Comparison of ENCODE assay signal across 8 mouse cellular contexts in genomic region chr11:70969271-70969794, GRCm38 (mm10). TPM values are rescaled to one million over a fixed set of nuclear protein-coding genes. Genes with fewer than 3 reads are reported as not detected.
A peak's percentile ranks its signal among the peaks of the same experiment; 100 is the strongest.
DNase-seq lines count a peak whose midpoint lies in the region; ATAC-seq and TF ChIP-seq lines count a peak whose summit lies in the region.

No protein-coding gene starts in this region.

- TF ChIP-seq CTCF in liver, postnatal 0 days (IDR thresholded peaks at IDR 0.05; ENCODE audit: low read depth): no peak

- no peaks in the 10 kb centered on the region for H3K27me3 ChIP-seq in lung, embryonic 15.5 days
- H3K27me3 ChIP-seq in liver, postnatal 0 days (ENCODE audit: insufficient read depth, low read length): no peaks in the 10 kb centered on the region

- H3K4me1 ChIP-seq in lung, embryonic 15.5 days: peaks cover 14% of the 10 kb centered on the region
- H3K4me1 ChIP-seq in liver, postnatal 0 days (ENCODE audit: insufficient read depth): peaks cover 20% of the 10 kb centered on the region

- no peak for DNase-seq in lung, postnatal 10 days
- DNase-seq in embryo, embryonic 10.5 days (ENCODE audit: low spot score): peak; percentile 59
- DNase-seq in liver, postnatal 0 days: no peak
- no peak for DNase-seq in ovary, adult 18-20 months (ENCODE audit: low spot score)
- no peak for DNase-seq in cerebellum, adult 11-12 months
- no peak for DNase-seq in adrenal gland, postnatal 10 days

- ATAC-seq in lung, embryonic 15.5 days (ENCODE audit: borderline replicate concordance, extremely low read depth, low FRiP score, low TSS enrichment): peak; percentile 6; the same call in 1 of the 2 replicates
- peak; percentile 32 for ATAC-seq in granulocyte monocyte progenitor cell, adult 5-6 weeks (replicated peaks; ENCODE audit: poor library complexity, severe bottlenecking)
- ATAC-seq in liver, postnatal 0 days: peak; percentile 4; the same call in 1 of the 2 replicates

- peak overlapping the region; percentile 94 for H3K9ac ChIP-seq in lung, embryonic 15.5 days
- H3K9ac ChIP-seq in liver, postnatal 0 days (replicated peaks): peak overlapping the region; percentile 96

- peak overlapping the region; percentile 80 for H3K27ac ChIP-seq in lung, embryonic 15.5 days
- peak overlapping the region; percentile 91 for H3K27ac ChIP-seq in liver, postnatal 0 days (ENCODE audit: low read depth)

- peak overlapping the region; percentile 66 for H3K4me2 ChIP-seq in lung, embryonic 15.5 days
- peak overlapping the region; percentile 77 for H3K4me2 ChIP-seq in liver, postnatal 0 days (ENCODE audit: low read depth, low read length)

- TF ChIP-seq EP300 in liver, postnatal 0 days (IDR thresholded peaks at IDR 0.05; ENCODE audit: low read depth): no peak

- H3K4me3 ChIP-seq in lung, embryonic 15.5 days: peak overlapping the region; percentile 88
- peak overlapping the region; percentile 94 for H3K4me3 ChIP-seq in liver, postnatal 0 days (ENCODE audit: low read depth, low read length)

- peaks cover 39% of the 10 kb centered on the region for H3K36me3 ChIP-seq in lung, embryonic 15.5 days
- peaks cover 41% of the 10 kb centered on the region for H3K36me3 ChIP-seq in liver, postnatal 0 days (replicated peaks; ENCODE audit: insufficient read depth, low read length)

- H3K9me3 ChIP-seq in lung, embryonic 15.5 days: no peaks in the 10 kb centered on the region
- H3K9me3 ChIP-seq in liver, postnatal 0 days (ENCODE audit: low read length): no peaks in the 10 kb centered on the region

- under 1% methylated on average over 25 of the region's 25 CpGs for WGBS in lung, embryonic 15.5 days
- under 1% methylated on average over 25 of the region's 25 CpGs for WGBS in liver, postnatal 0 days (ENCODE audit: insufficient replicate concordance)

RNA-seq across cellular contexts. Expression of gene Nup88, which starts 0.4 kb away (rescaled TPM):
- polyA plus RNA-seq in lung, embryonic 15.5 days (2015; fragmentation: Nextera tagmentation; extraction: Ambion mirVana): 123 and 127 TPM in 2 replicates
- total RNA-seq in granulocyte monocyte progenitor cell, adult 5-6 weeks (2014; fragmentation: Nextera tagmentation): 102 and 108 TPM in 2 replicates
- total RNA-seq in granulocyte monocyte progenitor cell, adult 5-6 weeks (2017): 155 and 164 TPM in 2 replicates
- 31.6 and 33.1 TPM in 2 replicates for polyA plus RNA-seq in liver, postnatal 0 days (2015; fragmentation: Nextera tagmentation; extraction: Ambion mirVana)
- 10 to 100 TPM; 54.0 to 68.3 TPM for total RNA-seq in adrenal gland, postnatal 10 days (2021)

RNA-seq across cellular contexts. Expression of gene Rpain, which starts 0.7 kb away (rescaled TPM):
- 75.4 and 81.4 TPM in 2 replicates for polyA plus RNA-seq in lung, embryonic 15.5 days (2015; fragmentation: Nextera tagmentation; extraction: Ambion mirVana)
- total RNA-seq in granulocyte monocyte progenitor cell, adult 5-6 weeks (2014; fragmentation: Nextera tagmentation): 42.4 and 73.8 TPM in 2 replicates
- 25.2 and 55.4 TPM in 2 replicates for total RNA-seq in granulocyte monocyte progenitor cell, adult 5-6 weeks (2017)
- 51.4 and 51.7 TPM in 2 replicates for polyA plus RNA-seq in liver, postnatal 0 days (2015; fragmentation: Nextera tagmentation; extraction: Ambion mirVana)
- 10 to 100 TPM; 24.9 to 31.5 TPM for total RNA-seq in adrenal gland, postnatal 10 days (2021)

RNA-seq across cellular contexts. Expression of gene C1qbp, which starts 13.5 kb away (rescaled TPM):
- 220 and 229 TPM in 2 replicates for polyA plus RNA-seq in lung, embryonic 15.5 days (2015; fragmentation: Nextera tagmentation; extraction: Ambion mirVana)
- total RNA-seq in granulocyte monocyte progenitor cell, adult 5-6 weeks (2014; fragmentation: Nextera tagmentation): 425 and 440 TPM in 2 replicates
- total RNA-seq in granulocyte monocyte progenitor cell, adult 5-6 weeks (2017): 107 and 155 TPM in 2 replicates
- polyA plus RNA-seq in liver, postnatal 0 days (2015; fragmentation: Nextera tagmentation; extraction: Ambion mirVana): 135 TPM in 2 replicates
- 100 to 1,000 TPM; 254 to 262 TPM for total RNA-seq in adrenal gland, postnatal 10 days (2021)

RNA-seq across cellular contexts. Expression of gene Dhx33, which starts 34.9 kb away (rescaled TPM):
- 18.4 and 18.6 TPM in 2 replicates for polyA plus RNA-seq in lung, embryonic 15.5 days (2015; fragmentation: Nextera tagmentation; extraction: Ambion mirVana)
- 32.3 and 34.3 TPM in 2 replicates for total RNA-seq in granulocyte monocyte progenitor cell, adult 5-6 weeks (2014; fragmentation: Nextera tagmentation)
- 36.6 and 42.6 TPM in 2 replicates for total RNA-seq in granulocyte monocyte progenitor cell, adult 5-6 weeks (2017)
- polyA plus RNA-seq in liver, postnatal 0 days (2015; fragmentation: Nextera tagmentation; extraction: Ambion mirVana): 2.7 and 3.5 TPM in 2 replicates
- total RNA-seq in adrenal gland, postnatal 10 days (2021): 10 to 100 TPM; 25.2 to 25.6 TPM

RNA-seq across cellular contexts. Expression of gene Mis12, which starts 50.1 kb away (rescaled TPM):
- 49.5 and 51.2 TPM in 2 replicates for polyA plus RNA-seq in lung, embryonic 15.5 days (2015; fragmentation: Nextera tagmentation; extraction: Ambion mirVana)
- total RNA-seq in granulocyte monocyte progenitor cell, adult 5-6 weeks (2014; fragmentation: Nextera tagmentation): 34.3 and 37.5 TPM in 2 replicates
- 30.1 and 34.5 TPM in 2 replicates for total RNA-seq in granulocyte monocyte progenitor cell, adult 5-6 weeks (2017)
- polyA plus RNA-seq in liver, postnatal 0 days (2015; fragmentation: Nextera tagmentation; extraction: Ambion mirVana): 10.8 and 10.9 TPM in 2 replicates
- 10 to 100 TPM; 17.6 TPM for total RNA-seq in adrenal gland, postnatal 10 days (2021)
